Mouse (Mus musculus): ENCODE results near the gene Spryd3.

The Spryd3 gene

GRCm38 (mm10) chr15:102112827-102113226 is 23.2 kb downstream of the Spryd3 start:
- DNase-seq (ENCODE audit: low spot score in 2 of 2) = no peak

GRCm38 (mm10) chr15:102112181-102112580 is 23.9 kb downstream of the Spryd3 start:
- DNase-seq (ENCODE audit: low spot score in 2 of 2) = no peak

DNA sequence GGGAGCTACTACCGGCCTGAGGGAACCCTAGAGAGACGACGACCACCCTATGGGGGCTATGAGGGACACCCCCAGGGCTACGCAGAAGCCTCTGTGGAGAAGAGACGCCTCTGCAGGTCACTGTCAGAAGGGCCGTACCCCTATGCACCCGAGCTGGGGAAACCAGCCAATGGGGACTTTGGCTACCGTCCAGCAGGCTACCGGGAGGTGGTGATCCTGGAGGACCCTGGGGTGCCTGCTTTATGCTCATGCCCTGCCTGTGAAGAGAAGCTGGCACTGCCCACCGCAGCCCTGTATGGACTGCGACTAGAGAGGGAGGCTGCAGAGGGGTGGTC is 24.6 kb downstream of the Spryd3 start:
- no peak for DNase-seq (ENCODE audit: low spot score in 2 of 2)

GRCm38 (mm10) chr15:102110701-102111494 is 25.1 kb downstream of the Spryd3 start:
- DNase-seq (ENCODE audit: low spot score in 2 of 2) = no peak

GRCm38 (mm10) chr15:102110271-102110670 is 25.8 kb downstream of the Spryd3 start:
- no peak for DNase-seq (ENCODE audit: low spot score in 2 of 2)

DNA sequence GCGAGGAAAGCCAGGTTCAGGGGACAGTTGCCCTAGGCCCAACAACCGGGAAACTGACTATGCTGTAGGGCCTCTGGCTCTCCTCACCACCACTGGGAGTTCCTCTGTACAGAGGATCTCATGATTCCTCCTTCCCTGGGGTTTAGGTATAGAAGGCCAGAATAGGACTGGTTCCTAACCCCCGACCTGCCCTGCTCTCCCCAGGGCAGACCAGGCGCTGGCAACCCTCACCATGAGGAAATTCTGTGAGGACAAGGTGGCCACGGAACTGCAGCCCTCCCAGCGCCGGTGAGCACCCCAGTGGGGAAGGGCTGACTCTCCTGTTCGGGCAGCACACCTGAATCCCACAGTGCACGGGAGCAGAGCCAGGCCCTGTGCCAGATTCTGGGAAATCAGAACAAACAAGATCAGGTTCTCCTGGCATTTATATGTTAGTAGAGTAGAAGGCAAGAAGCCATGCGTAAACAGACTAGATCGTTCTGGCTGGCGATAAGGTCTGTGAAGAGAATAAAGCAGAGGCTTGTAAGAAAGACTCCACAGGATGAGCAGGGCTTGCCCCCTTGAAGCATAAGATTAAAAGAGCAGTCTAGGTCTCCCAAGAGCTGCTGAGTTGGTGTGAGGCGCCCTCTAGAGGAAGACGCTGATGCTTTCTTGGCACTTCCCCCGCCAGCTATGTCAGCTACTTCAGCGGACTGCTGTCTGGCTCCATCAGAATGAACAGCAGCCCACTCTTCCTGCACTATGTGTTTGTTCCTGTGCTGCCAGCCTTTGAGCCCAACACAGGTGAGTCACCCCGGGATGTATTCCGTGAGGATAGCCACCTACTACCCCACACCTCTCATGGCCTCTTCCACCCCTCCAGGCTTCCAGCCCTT is 27.1 kb downstream of the Spryd3 start:
- DNase-seq (ENCODE audit: low spot score in 2 of 2) = peak; percentile 56 to 68

- DNase-seq (ENCODE audit: low spot score in 2 of 2) = peak; percentile 59 to 71
These were observed 28.1 kb downstream of the Spryd3 start for GRCm38 (mm10) chr15:102107689-102108573.

DNA sequence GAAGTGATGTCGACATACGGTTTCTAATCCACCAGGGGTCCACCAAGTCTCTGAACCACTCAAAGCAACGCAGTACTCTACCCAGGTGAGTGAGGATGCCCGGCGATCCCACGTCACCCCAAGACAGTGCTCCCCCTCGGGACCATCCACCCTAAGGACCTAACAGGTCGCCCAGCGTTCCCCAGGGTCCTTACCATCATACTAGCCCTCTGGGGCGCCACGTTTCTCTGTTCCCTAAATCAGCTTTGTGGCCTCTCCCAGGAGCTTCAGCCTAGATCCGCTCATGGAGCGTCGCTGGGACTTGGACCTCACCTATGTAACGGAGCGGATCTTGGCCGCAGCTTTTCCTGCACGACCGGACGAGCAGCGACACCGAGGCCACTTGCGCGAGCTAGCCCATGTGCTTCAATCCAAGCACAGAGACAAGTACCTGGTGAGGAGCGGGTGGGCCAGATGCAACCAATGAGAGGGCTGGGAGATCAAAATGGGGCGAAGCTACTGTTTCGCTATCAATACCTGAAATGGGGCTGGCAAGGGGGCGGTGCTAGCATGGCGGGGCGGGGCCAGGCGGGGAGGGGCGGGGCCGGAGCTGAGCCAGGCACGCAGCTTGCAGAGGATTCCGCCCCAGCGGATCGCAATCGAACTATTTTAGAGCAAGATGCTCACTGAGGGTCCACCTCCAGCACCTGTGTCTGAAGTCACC is 29.1 kb downstream of the Spryd3 start:
- no peak for DNase-seq (ENCODE audit: low spot score in 2 of 2)

- no peak for DNase-seq (ENCODE audit: low spot score in 2 of 2)
These were observed 30.0 kb downstream of the Spryd3 start for GRCm38 (mm10) chr15:102105764-102106730.

GRCm38 (mm10) chr15:102105360-102105759 is 30.7 kb downstream of the Spryd3 start:
- DNase-seq (ENCODE audit: low spot score in 2 of 2) = no peak

DNA sequence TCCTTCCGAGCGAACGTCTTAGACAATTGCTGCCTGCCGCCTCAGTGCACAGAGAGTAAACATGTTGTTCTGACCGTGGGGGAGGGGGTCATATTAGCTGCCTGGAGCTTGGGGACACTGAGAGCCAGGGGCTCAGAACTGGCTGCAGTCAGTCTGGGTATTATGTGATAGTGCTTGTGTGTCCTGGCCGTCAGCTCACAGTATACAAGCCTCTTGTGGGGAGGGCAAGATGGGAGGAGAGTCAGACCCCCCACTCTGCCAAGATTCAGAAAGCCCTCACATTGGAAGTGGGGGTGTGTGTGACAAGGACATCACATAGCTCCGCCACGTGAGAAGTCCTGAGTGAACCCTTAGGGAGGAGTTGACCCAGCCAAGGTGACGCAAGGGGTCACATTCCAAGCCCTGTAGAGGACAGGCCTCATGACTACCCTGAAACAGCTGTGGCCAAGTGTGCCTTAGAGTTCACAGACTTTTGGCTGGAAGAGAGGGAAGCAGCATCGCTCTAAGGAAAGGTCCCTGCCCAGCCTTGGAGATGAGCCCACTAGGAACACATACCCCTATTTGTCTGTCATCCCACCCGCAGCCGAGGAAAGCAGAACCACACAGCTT is 32.0 kb downstream of the Spryd3 start:
- no peak for DNase-seq (ENCODE audit: low spot score in 2 of 2)

DNA sequence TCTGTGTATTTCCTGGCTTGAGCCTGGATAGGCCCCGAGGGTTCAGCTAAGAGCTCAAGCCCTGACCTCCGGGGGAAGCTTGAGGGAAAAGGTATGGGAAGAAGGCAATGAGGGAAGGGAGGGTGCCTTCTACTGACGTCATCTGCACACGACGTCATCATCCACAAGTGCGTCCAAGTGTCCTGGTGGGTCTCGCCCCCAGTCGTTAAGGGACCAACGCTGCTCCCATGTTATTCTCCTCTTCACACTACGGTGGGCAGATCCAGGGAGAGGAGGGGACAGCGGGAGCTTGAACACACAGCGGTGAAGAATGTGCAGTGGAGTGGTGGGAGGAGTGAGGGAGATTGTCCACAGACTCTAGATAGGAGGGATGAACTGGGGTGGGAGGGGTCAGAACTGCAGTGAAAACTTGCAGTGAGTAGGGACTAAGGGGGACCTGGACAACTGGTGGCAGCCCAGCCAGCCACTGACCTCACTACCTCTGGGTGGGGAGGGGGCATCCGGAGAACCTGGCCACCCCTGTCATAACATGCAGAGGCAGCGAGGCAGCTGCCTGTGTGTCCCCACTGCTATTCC is 32.6 kb downstream of the Spryd3 start:
- DNase-seq (ENCODE audit: low spot score in 2 of 2) = no peak

GRCm38 (mm10) chr15:102102548-102103121 is 33.4 kb downstream of the Spryd3 start:
- DNase-seq (ENCODE audit: low spot score in 2 of 2) = no peak

GRCm38 (mm10) chr15:102101672-102102541 is 34.1 kb downstream of the Spryd3 start:
- DNase-seq (ENCODE audit: low spot score in 2 of 2) = no peak

GRCm38 (mm10) chr15:102100996-102101671 is 34.9 kb downstream of the Spryd3 start:
- no peak for DNase-seq (ENCODE audit: low spot score in 2 of 2)

GRCm38 (mm10) chr15:102100161-102100981 is 35.7 kb downstream of the Spryd3 start, which contains the start of gene Tns2:
TSS of gene Tns2 (plus strand) at chr15:102100413.
- peak in 1 of 2 experiments; percentile 56 for DNase-seq (ENCODE audit: low spot score in 2 of 2)

Measured in frontal cortex, postnatal 25 days (tissue).